Mouse (Mus musculus) stomach, postnatal 0 days (tissue): ENCODE measurements at regions not wholly inside any gene's neighbourhood (a gene's known extent, or its start where the extent isn't known, plus 50 kb on each side); places are given as distances from the start of the nearest gene placed in this dataset.

Source experiments
- ATAC-seq: fragments of 200-750 bp; cut with Nextera tagmentation; 2 replicates; pipeline ENCODE4 v1.8.0; 2017; ENCODE audit not compliant: low FRiP score, low TSS enrichment
- DNase-seq: peaks from one replicate; pipeline ENCODE4 v3.0.0-alpha.2; 2016; ENCODE audit warnings: low spot score
- H3K27ac ChIP-seq: fragments of 300-500 bp; sonication (generic); replicated peaks from 2 replicates; pipeline ENCODE4 v1.5.1; 2014; ENCODE audit warnings: mild to moderate bottlenecking, control low read depth
- H3K27me3 ChIP-seq: fragments of 300-500 bp; sonication (generic); 2 replicates; pipeline ENCODE4 v1.6.1; 2014; ENCODE audit warnings: low read length; ENCODE audit not compliant: control insufficient read depth, insufficient read depth
- H3K36me3 ChIP-seq: fragments of 300-500 bp; sonication (generic); 2 replicates; pipeline ENCODE4 v1.6.1; 2014; ENCODE audit warnings: low read length, mixed read lengths; ENCODE audit not compliant: control insufficient read depth, insufficient read depth
- H3K4me1 ChIP-seq: fragments of 300-500 bp; sonication (generic); replicated peaks from 2 replicates; pipeline ENCODE4 v1.6.1; 2014; ENCODE audit warnings: antibody characterized with exemption; ENCODE audit not compliant: control insufficient read depth, insufficient read depth
- H3K4me2 ChIP-seq: fragments of 300-500 bp; sonication (generic); replicated peaks from 2 replicates; pipeline ENCODE4 v1.6.1; 2014; ENCODE audit warnings: low read depth, mild to moderate bottlenecking, control low read depth, moderate library complexity
- H3K4me3 ChIP-seq: fragments of 300-500 bp; sonication (generic); 2 replicates; pipeline ENCODE4 v1.5.1; 2014; ENCODE audit warnings: low read depth, low read length, control low read depth
- H3K9ac ChIP-seq: fragments of 300-500 bp; sonication (generic); 2 replicates; pipeline ENCODE4 v1.6.1; 2014; ENCODE audit warnings: mild to moderate bottlenecking, low read length, control low read depth, mixed read lengths
- H3K9me3 ChIP-seq: fragments of 300-500 bp; sonication (generic); 2 replicates; pipeline ENCODE4 v1.6.1; 2016; ENCODE audit warnings: low read length; ENCODE audit not compliant: control insufficient read depth
- CTCF ChIP-seq: IDR thresholded peaks from 2 replicates; pipeline ENCODE4 v1.5.1; 2016; ENCODE audit warnings: antibody characterized with exemption, low read depth, mild to moderate bottlenecking, moderate library complexity
- EP300 ChIP-seq: optimal IDR thresholded peaks from 2 replicates; pipeline ENCODE3; 2016; ENCODE audit warnings: antibody characterized with exemption
- WGBS: fragments of 180-500 bp; shearing (Covaris S2); extraction: QIAGEN DNeasy Blood & Tissue Kit; methylation state at CpG from one replicate; pipeline ENCODE4 v1.1.7; 2014; 5-methylcytosine and 5-hydroxymethylcytosine counted together

DNA sequence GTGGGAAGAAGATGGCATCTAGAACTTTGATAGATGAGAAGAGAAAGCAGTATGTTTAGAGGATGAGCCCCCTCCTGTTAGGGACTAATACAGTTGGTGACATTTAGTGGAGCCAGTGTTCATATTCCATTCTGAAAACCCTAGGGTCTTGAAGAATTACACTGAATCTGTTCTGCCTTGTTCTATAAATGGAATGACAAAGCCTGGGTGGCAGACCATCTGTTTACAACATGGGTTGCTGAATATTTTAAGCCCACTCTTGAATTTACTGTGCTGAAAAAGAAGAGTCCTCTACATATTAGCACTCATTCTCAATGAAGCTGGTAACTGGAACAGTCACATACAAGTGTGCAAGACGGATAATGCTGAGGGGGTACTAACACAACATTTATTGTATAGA lies 704.6 kb downstream of the Robo2 start:
- DNase-seq (no peak), ATAC-seq (no peak)
- Histone ChIP-seq H3K9me3 (no peaks in the 10 kb centered on the region), H3K36me3 (no peaks in the 10 kb centered on the region), H3K4me1 (no peaks in the 10 kb centered on the region), H3K9ac (no peak overlapping the region), H3K27ac (no peak overlapping the region), H3K4me2 (no peak overlapping the region), H3K4me3 (no peak overlapping the region), H3K27me3 (no peaks in the 10 kb centered on the region)
- 90% methylated on average over 1 of the region's 1 CpGs for WGBS
- TF ChIP-seq CTCF (no peak), EP300 (no peak)

DNA sequence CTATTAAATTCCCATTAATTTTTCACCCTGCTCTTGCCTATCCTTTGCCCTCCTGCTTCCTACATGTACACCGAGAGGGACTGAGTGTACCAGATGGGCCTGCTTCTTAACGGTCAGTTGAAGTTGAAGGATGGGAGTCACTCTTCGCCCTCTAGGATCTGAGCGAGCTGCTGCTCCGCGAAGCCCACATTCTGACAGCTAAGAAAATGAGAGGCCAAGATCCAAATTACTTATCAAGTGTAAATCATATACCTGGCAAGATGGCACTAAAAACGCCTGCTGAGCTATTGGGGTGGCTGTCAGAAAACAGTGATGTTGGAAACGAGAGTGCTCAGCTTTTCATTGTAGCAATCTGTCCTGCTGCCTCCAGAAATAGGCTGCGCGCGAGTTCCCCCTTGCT lies 722.4 kb downstream of the Robo2 start:
- no peak for ATAC-seq
- no peak overlapping the region for H3K27ac ChIP-seq
- no peak overlapping the region for H3K4me3 ChIP-seq
- H3K9me3 ChIP-seq = no peaks in the 10 kb centered on the region
- no peaks in the 10 kb centered on the region for H3K27me3 ChIP-seq
- no peak for DNase-seq
- 71% methylated on average over 11 of the region's 11 CpGs for WGBS
- H3K4me1 ChIP-seq = no peaks in the 10 kb centered on the region
- no peaks in the 10 kb centered on the region for H3K36me3 ChIP-seq
- TF ChIP-seq EP300 = no peak
- no peak for TF ChIP-seq CTCF
- no peak overlapping the region for H3K4me2 ChIP-seq
- H3K9ac ChIP-seq = no peak overlapping the region

- H3K4me3 ChIP-seq = no peak overlapping the region
- WGBS = 85% methylated on average over 10 of the region's 10 CpGs
- no peak for DNase-seq
- H3K4me2 ChIP-seq = no peak overlapping the region
- TF ChIP-seq EP300 (no peak), CTCF (no peak)
- H3K36me3 ChIP-seq = no peaks in the 10 kb centered on the region
- H3K9ac ChIP-seq = no peak overlapping the region
- no peak for ATAC-seq
- H3K9me3 ChIP-seq = no peaks in the 10 kb centered on the region
- no peak overlapping the region for H3K27ac ChIP-seq
- no peaks in the 10 kb centered on the region for H3K27me3 ChIP-seq
- H3K4me1 ChIP-seq = no peaks in the 10 kb centered on the region
Observed at GRCm38 (mm10) chr16:73679804-73680203, 731.8 kb downstream of the Robo2 start.

DNA sequence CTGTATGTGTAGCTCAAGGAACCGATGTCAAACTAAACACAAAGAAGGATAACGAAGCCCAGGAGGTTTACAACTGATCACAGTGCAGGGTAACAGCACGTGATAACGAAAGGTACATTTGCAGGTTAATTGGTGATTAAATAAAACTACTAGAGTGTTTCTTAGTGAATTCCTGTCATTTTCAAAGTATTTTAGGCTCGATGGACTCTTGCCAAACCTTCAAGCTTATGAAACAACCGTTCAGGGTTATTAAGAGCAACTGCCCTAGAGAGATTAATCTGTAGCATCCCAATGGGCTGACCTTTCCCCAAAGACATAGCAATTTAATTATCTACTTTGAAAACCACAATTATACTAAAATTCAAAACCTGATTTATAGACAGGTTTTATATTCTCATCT lies 741.1 kb downstream of the Robo2 start:
- Histone ChIP-seq H3K4me3 (no peak overlapping the region), H3K36me3 (no peaks in the 10 kb centered on the region), H3K27me3 (no peaks in the 10 kb centered on the region), H3K27ac (no peak overlapping the region), H3K4me1 (no peaks in the 10 kb centered on the region), H3K9ac (no peak overlapping the region), H3K9me3 (no peaks in the 10 kb centered on the region), H3K4me2 (no peak overlapping the region)
- TF ChIP-seq CTCF = no peak
- TF ChIP-seq EP300 = no peak
- no peak for ATAC-seq
- WGBS = 66% methylated on average over 6 of the region's 6 CpGs
- no peak for DNase-seq

DNA sequence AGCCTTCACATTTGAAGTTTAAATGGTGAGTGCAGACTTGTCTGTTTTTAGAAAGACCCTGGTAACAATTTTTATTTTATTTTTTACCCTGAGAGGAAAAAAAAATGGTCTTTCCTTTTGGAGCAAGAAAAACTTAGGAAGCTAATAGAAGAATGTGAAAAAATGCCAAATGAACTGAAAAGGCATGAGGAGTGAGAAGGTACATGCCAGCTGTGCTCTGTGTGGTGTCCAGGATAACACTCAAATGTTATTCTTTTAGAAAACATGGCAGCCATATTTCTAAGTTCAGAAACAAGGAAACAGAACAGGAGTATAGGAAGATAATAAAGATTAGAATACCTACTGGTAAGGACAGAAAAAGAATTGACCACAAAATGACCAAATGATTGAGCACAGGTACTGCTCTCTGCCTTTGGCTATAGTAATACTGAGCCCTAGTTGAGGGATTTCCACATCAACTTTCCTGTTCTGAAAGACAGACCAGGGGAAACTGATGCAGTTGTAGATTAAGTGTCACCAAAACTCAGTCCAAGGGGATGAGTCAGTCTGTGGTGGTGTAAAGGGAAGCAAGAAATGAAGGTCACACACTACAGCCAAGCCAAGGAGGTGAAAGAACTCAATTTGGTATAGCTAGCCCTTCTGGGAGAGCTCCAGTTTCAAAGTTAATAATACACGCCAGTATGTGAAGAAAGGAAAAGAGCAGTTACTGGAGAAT lies 758.5 kb downstream of the Robo2 start:
- Histone ChIP-seq H3K4me3 (no peak overlapping the region), H3K9ac (no peak overlapping the region), H3K27me3 (no peaks in the 10 kb centered on the region), H3K9me3 (no peaks in the 10 kb centered on the region), H3K4me1 (no peaks in the 10 kb centered on the region), H3K4me2 (no peak overlapping the region), H3K27ac (no peak overlapping the region), H3K36me3 (no peaks in the 10 kb centered on the region)
- ATAC-seq (no peak), DNase-seq (no peak)
- TF ChIP-seq CTCF (no peak), EP300 (no peak)
- WGBS = 88% methylated on average over 1 of the region's 1 CpGs

- Histone ChIP-seq H3K36me3 (no peaks in the 10 kb centered on the region), H3K4me3 (peak overlapping the region; percentile 17), H3K4me2 (peak overlapping the region; percentile 42), H3K27me3 (no peaks in the 10 kb centered on the region), H3K4me1 (no peaks in the 10 kb centered on the region), H3K9ac (no peak overlapping the region; the same call in 1 of the 2 replicates), H3K9me3 (no peaks in the 10 kb centered on the region), H3K27ac (no peak overlapping the region)
- DNase-seq (peak; percentile 27), ATAC-seq (peak; percentile 64)
- 28% methylated on average over 19 of the region's 19 CpGs for WGBS
- TF ChIP-seq EP300 (no peak), CTCF (no peak)
Observed at GRCm38 (mm10) chr16:73647201-73647782, 764.3 kb downstream of the Robo2 start.
